14 mouse cellular contexts compared by ENCODE assay signal in genomic region chr4:125457152-125458093, GRCm38 (mm10). TPM values are rescaled to one million over a fixed set of nuclear protein-coding genes. Genes with fewer than 3 reads are reported as not detected.
DNase-seq lines count a peak whose midpoint lies in the region; ATAC-seq and TF ChIP-seq lines count a peak whose summit lies in the region.
"Had no signal": no experiment of that assay in that cellular context is flagged by ENCODE, and none has a peak within 500 bp of the region (broad histone marks: within the 10 kb centered on the region; RNA-seq: fewer than 3 reads in every experiment).

No protein-coding gene starts in this region.

- peaks cover 4% of the 10 kb centered on the region; the same call in 1 of the 2 replicates for H3K27me3 ChIP-seq in forebrain, embryonic 14.5 days (replicated peaks; ENCODE audit: control insufficient read depth, insufficient read depth, low read length)
- no peaks in the 10 kb centered on the region for H3K27me3 ChIP-seq in forebrain, embryonic 11.5 days (ENCODE audit: control insufficient read depth, insufficient read depth, low read length)
- H3K27me3 ChIP-seq in thymus, adult 2 months (ENCODE audit: control insufficient read depth, insufficient read depth, low read length) = no peaks in the 10 kb centered on the region
- H3K27me3 ChIP-seq: liver, embryonic 13.5 days had no signal

- no peaks in the 10 kb centered on the region for H3K9me3 ChIP-seq in forebrain, embryonic 14.5 days (replicated peaks; ENCODE audit: control insufficient read depth, low read length)
- H3K9me3 ChIP-seq in forebrain, embryonic 11.5 days (ENCODE audit: control insufficient read depth, low read length) = no peaks in the 10 kb centered on the region
- H3K9me3 ChIP-seq: heart, embryonic 12.5 days; liver, embryonic 13.5 days had no signal

- H3K4me1 ChIP-seq in forebrain, embryonic 14.5 days (ENCODE audit: control insufficient read depth, insufficient read depth, low read length) = peaks cover 17% of the 10 kb centered on the region
- H3K4me1 ChIP-seq in forebrain, embryonic 11.5 days (replicated peaks; ENCODE audit: control insufficient read depth, insufficient read depth, low read length) = peaks cover 4% of the 10 kb centered on the region
- H3K4me1 ChIP-seq in thymus, adult 2 months (replicated peaks; ENCODE audit: control insufficient read depth, insufficient read depth, low read length) = no peaks in the 10 kb centered on the region
- H3K4me1 ChIP-seq: liver, embryonic 13.5 days had no signal

- no peaks in the 10 kb centered on the region for H3K36me3 ChIP-seq in forebrain, embryonic 14.5 days (ENCODE audit: control insufficient read depth, insufficient read depth, low read length)
- H3K36me3 ChIP-seq in forebrain, embryonic 11.5 days (ENCODE audit: control insufficient read depth, insufficient read depth, low read length) = no peaks in the 10 kb centered on the region
- no peaks in the 10 kb centered on the region for H3K36me3 ChIP-seq in thymus, adult 2 months (ENCODE audit: control insufficient read depth, insufficient read depth, low read length)
- H3K36me3 ChIP-seq: heart, embryonic 12.5 days; liver, embryonic 13.5 days had no signal

- H3K4me2 ChIP-seq in forebrain, embryonic 14.5 days (ENCODE audit: low read length) = no peak overlapping the region
- no peak overlapping the region for H3K4me2 ChIP-seq in forebrain, embryonic 11.5 days (ENCODE audit: low read depth, low read length, severe bottlenecking)
- H3K4me2 ChIP-seq: heart, embryonic 12.5 days; liver, embryonic 13.5 days had no signal

- peak; percentile 64 for DNase-seq in forebrain, embryonic 14.5 days (ENCODE audit: low spot score)
- no peak for DNase-seq in forebrain, embryonic 11.5 days (ENCODE audit: low spot score)
- peak; percentile 37 for DNase-seq in ES-CJ7 (ENCODE audit: low read depth, low spot score)
- peak; percentile 39 for DNase-seq in embryo, embryonic 10.5 days (ENCODE audit: low spot score)
- DNase-seq in kidney, postnatal 36 days = peak; percentile 56 to 68
- DNase-seq in thymus, adult 2 months = no peak
- no peak for DNase-seq in right cerebral cortex, postnatal 25 days
- no peak for DNase-seq in ovary, postnatal 14 days (ENCODE audit: low spot score)
- DNase-seq: gastrocnemius, adult 2 months; liver, embryonic 13.5 days; lung, postnatal 36 days had no signal

- 21% methylated on average over 11 of the region's 11 CpGs for WGBS in forebrain, embryonic 14.5 days
- 30% methylated on average over 11 of the region's 11 CpGs for WGBS in forebrain, embryonic 11.5 days
- WGBS in thymus, adult 2 months = 31% methylated on average over 11 of the region's 11 CpGs

- no peak for TF ChIP-seq POLR2A in thymus, adult 2 months (IDR thresholded peaks at IDR 0.05; ENCODE audit: control insufficient read depth, extremely low read depth, insufficient read depth, low read length, poor library complexity)

- no peak for TF ChIP-seq CTCF in thymus, adult 2 months (IDR thresholded peaks at IDR 0.05; ENCODE audit: borderline replicate concordance, control insufficient read depth, extremely low read depth, insufficient read depth, low read length, poor library complexity)

- no peak overlapping the region for H3K9ac ChIP-seq in forebrain, embryonic 14.5 days (ENCODE audit: low read length)
- no peak overlapping the region for H3K9ac ChIP-seq in forebrain, embryonic 11.5 days (ENCODE audit: low read length)
- H3K9ac ChIP-seq: heart, embryonic 12.5 days; liver, embryonic 13.5 days had no signal

- no peak overlapping the region for H3K4me3 ChIP-seq in forebrain, embryonic 14.5 days (ENCODE audit: low read depth, low read length)
- H3K4me3 ChIP-seq in forebrain, embryonic 11.5 days (ENCODE audit: low read depth, low read length) = no peak overlapping the region
- no peak overlapping the region for H3K4me3 ChIP-seq in thymus, adult 2 months (ENCODE audit: control insufficient read depth, insufficient read depth, low read length)
- H3K4me3 ChIP-seq: gastrocnemius, adult 2 months; heart, embryonic 12.5 days; liver, embryonic 13.5 days; myocyte had no signal

- no peak overlapping the region for H3K27ac ChIP-seq in forebrain, embryonic 14.5 days (ENCODE audit: low read depth, low read length)
- no peak overlapping the region for H3K27ac ChIP-seq in forebrain, embryonic 11.5 days (ENCODE audit: low read depth, low read length)
- no peak overlapping the region for H3K27ac ChIP-seq in thymus, adult 2 months (ENCODE audit: control insufficient read depth, insufficient read depth, low read length)
- H3K27ac ChIP-seq: gastrocnemius, adult 2 months; liver, embryonic 13.5 days had no signal

- no peak for ATAC-seq in forebrain, embryonic 14.5 days
- no peak for ATAC-seq in forebrain, embryonic 11.5 days (replicated peaks; ENCODE audit: low FRiP score)
- ATAC-seq: CD4-positive, CD25-positive, alpha-beta regulatory T cell, adult 4 months had no signal

RNA-seq across cellular contexts. Expression of gene Grik3, which starts 33.1 kb away (rescaled TPM):
- 4.3 and 5.7 TPM in 2 replicates for polyA plus RNA-seq in forebrain, embryonic 14.5 days (2014; fragmentation: Nextera tagmentation; extraction: Ambion mirVana)
- 2.0 and 2.7 TPM in 2 replicates for polyA plus RNA-seq in forebrain, embryonic 11.5 days (2014; fragmentation: Nextera tagmentation; extraction: Ambion mirVana)
- 0.13 and 0.18 TPM in 2 replicates for polyA plus RNA-seq in thymus, adult 2 months (2012; rRNA removed)
- polyA plus RNA-seq: CD4-positive, CD25-positive, alpha-beta regulatory T cell, adult 4 months; myocyte had no signal

Comparison
In these comparisons a context has a peak if more than half of its experiments do, and no peak if none do; other contexts are left out.
1. DNase-seq: peak in forebrain, embryonic 14.5 days (single experiment), ES-CJ7 (single experiment), embryo, embryonic 10.5 days (single experiment) and kidney, postnatal 36 days (2 of 2); none in forebrain, embryonic 11.5 days (single experiment), thymus, adult 2 months (single experiment), right cerebral cortex, postnatal 25 days (single experiment) and ovary, postnatal 14 days (single experiment).